Mouse (Mus musculus): ENCODE measurements around the gene Ano10. TPM values are rescaled to one million over a fixed set of nuclear protein-coding genes. Genes with fewer than 3 reads are reported as not detected.

Gene Ano10
- total and polyA plus RNA-seq, 3 experiments = 3.2 to 26.8 (median 8.3) TPM

DNA sequence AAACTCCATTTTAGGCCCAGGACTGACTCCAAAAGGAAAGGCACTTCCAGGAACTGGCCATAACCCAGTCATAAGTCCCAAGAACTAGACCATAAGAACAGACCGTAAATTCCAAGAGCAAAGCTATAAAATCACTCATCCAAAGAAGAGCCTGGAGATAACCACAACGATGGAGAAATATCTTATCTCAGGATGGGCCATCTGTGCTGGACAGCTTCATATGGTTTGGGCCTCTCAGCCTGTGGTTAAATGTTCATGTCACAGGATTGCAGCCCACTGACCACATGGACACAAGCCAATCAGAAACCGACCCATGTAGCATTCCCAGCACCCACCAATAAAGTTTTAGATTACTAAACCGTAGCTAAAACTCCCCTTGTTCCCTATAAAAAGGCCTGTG, 18.1 kb downstream of the Ano10 start:
- peaks cover 7% of the 10 kb centered on the region for H3K36me3 ChIP-seq (replicated peaks)
- H3K27me3 ChIP-seq (ENCODE audit: insufficient read depth, low read length) = no peaks in the 10 kb centered on the region
- H3K4me3 ChIP-seq (ENCODE audit: low read depth, low read length) = no peak overlapping the region
- H3K9me3 ChIP-seq (replicated peaks) = peaks cover 12% of the 10 kb centered on the region
- TF ChIP-seq GATA2 (IDR thresholded peaks at IDR 0.05; ENCODE audit: borderline replicate concordance, low read depth, low read length) (no peak), POLR2AphosphoS5 (IDR thresholded peaks at IDR 0.05; ENCODE audit: insufficient replicate concordance, low read depth, low read length) (no peak), CTCF (IDR thresholded peaks at IDR 0.05; ENCODE audit: low read depth, low read length) (no peak), TAL1 (conservative IDR thresholded peaks at IDR 0.05; ENCODE audit: low read depth, low read length) (no peak), GATA1 (IDR thresholded peaks at IDR 0.05; ENCODE audit: borderline replicate concordance, low read length) (no peak)
- H3K4me1 ChIP-seq (ENCODE audit: insufficient read depth, low read depth, low read length) = peaks cover 6% of the 10 kb centered on the region
- ATAC-seq (ENCODE audit: extremely low read depth, insufficient number of reproducible peaks, low FRiP score, poor library complexity, severe bottlenecking) (no peak), DNase-seq (ENCODE audit: low spot score) (no peak)

GRCm38 (mm10) chr9:122274346-122274745, 19.9 kb downstream of the Ano10 start:
- TF ChIP-seq GATA1 (IDR thresholded peaks at IDR 0.05; ENCODE audit: borderline replicate concordance, low read length) = no peak
- DNase-seq (ENCODE audit: low spot score) (no peak), ATAC-seq (ENCODE audit: extremely low read depth, insufficient number of reproducible peaks, low FRiP score, poor library complexity, severe bottlenecking) (no peak)
- Histone ChIP-seq H3K27me3 (ENCODE audit: insufficient read depth, low read length) (no peaks in the 10 kb centered on the region), H3K36me3 (replicated peaks) (peaks cover 7% of the 10 kb centered on the region), H3K4me3 (ENCODE audit: low read depth, low read length) (no peak overlapping the region), H3K9me3 (replicated peaks) (peaks cover 12% of the 10 kb centered on the region), H3K4me1 (ENCODE audit: insufficient read depth, low read depth, low read length) (peaks cover 8% of the 10 kb centered on the region)

- no peaks in the 10 kb centered on the region for H3K27me3 ChIP-seq (ENCODE audit: insufficient read depth, low read length)
- H3K9me3 ChIP-seq (replicated peaks) = peaks cover 12% of the 10 kb centered on the region
- DNase-seq (ENCODE audit: low spot score) (no peak), ATAC-seq (ENCODE audit: extremely low read depth, insufficient number of reproducible peaks, low FRiP score, poor library complexity, severe bottlenecking) (no peak)
- no peak overlapping the region for H3K4me3 ChIP-seq (ENCODE audit: low read depth, low read length)
- TF ChIP-seq GATA1 (IDR thresholded peaks at IDR 0.05; ENCODE audit: borderline replicate concordance, low read length) (no peak), GATA2 (IDR thresholded peaks at IDR 0.05; ENCODE audit: borderline replicate concordance, low read depth, low read length) (no peak)
- peaks cover 8% of the 10 kb centered on the region for H3K4me1 ChIP-seq (ENCODE audit: insufficient read depth, low read depth, low read length)
- peaks cover 7% of the 10 kb centered on the region for H3K36me3 ChIP-seq (replicated peaks)
Observed at GRCm38 (mm10) chr9:122273879-122274278, 20.3 kb downstream of the Ano10 start.

DNA sequence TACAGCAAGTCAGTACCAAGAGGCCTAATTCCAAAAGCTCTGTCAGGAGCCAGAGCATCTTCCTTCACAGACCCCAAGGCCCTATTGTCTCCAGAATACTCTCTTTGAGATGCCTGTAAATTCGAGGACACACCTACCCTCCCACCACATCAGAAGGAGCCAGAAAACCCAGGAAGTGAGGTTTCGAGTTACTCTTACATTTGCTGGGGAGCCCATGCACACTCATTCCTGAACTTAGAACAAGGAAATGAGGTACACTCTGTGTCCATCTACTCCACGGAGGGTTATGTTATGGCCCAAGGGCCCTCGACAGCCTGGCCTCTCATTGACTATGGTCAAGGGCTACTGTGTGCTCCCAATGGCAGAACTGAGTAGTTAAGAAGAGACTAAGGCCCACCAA, 22.4 kb downstream of the Ano10 start:
- H3K36me3 ChIP-seq (replicated peaks) = peaks cover 4% of the 10 kb centered on the region
- no peak for ATAC-seq (ENCODE audit: extremely low read depth, insufficient number of reproducible peaks, low FRiP score, poor library complexity, severe bottlenecking)
- peaks cover 7% of the 10 kb centered on the region for H3K9me3 ChIP-seq (replicated peaks)
- no peak for TF ChIP-seq GATA2 (IDR thresholded peaks at IDR 0.05; ENCODE audit: borderline replicate concordance, low read depth, low read length)
- no peak for TF ChIP-seq TAL1 (conservative IDR thresholded peaks at IDR 0.05; ENCODE audit: low read depth, low read length)
- no peak for TF ChIP-seq GATA1 (IDR thresholded peaks at IDR 0.05; ENCODE audit: borderline replicate concordance, low read length)
- no peak for TF ChIP-seq POLR2AphosphoS5 (IDR thresholded peaks at IDR 0.05; ENCODE audit: insufficient replicate concordance, low read depth, low read length)
- H3K4me3 ChIP-seq (ENCODE audit: low read depth, low read length) = no peak overlapping the region
- H3K27me3 ChIP-seq (ENCODE audit: insufficient read depth, low read length) = no peaks in the 10 kb centered on the region
- DNase-seq (ENCODE audit: low spot score) = no peak
- peaks cover 8% of the 10 kb centered on the region for H3K4me1 ChIP-seq (ENCODE audit: insufficient read depth, low read depth, low read length)

DNA sequence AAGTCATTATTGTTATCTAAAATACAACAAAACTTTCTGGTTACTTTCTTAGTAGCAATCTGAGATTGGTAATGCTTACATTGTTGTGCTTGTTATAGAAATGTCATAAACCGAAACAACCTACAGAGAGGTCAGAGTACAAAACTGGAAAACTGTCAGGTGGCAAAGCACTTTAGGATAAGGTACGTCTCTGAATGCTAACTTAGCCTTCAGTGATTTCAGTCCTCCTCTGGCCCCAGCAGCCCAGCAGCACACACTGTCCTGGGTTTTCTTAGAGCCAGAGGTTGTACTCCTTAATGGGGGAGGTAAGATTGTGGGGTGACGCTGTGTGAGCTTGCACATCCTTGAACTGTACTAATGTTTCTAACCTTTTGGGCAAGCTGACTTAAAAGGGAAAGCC, 22.9 kb downstream of the Ano10 start:
- Histone ChIP-seq H3K4me1 (ENCODE audit: insufficient read depth, low read depth, low read length) (peaks cover 4% of the 10 kb centered on the region), H3K36me3 (replicated peaks) (peaks cover 7% of the 10 kb centered on the region), H3K4me3 (ENCODE audit: low read depth, low read length) (no peak overlapping the region), H3K9me3 (replicated peaks) (peaks cover 2% of the 10 kb centered on the region; the same call in 1 of the 2 replicates), H3K27me3 (ENCODE audit: insufficient read depth, low read length) (no peaks in the 10 kb centered on the region)
- ATAC-seq (ENCODE audit: extremely low read depth, insufficient number of reproducible peaks, low FRiP score, poor library complexity, severe bottlenecking) (no peak), DNase-seq (ENCODE audit: low spot score) (no peak)
- TF ChIP-seq TAL1 (conservative IDR thresholded peaks at IDR 0.05; ENCODE audit: low read depth, low read length) (no peak), GATA1 (IDR thresholded peaks at IDR 0.05; ENCODE audit: borderline replicate concordance, low read length) (no peak), CTCF (IDR thresholded peaks at IDR 0.05; ENCODE audit: low read depth, low read length) (no peak), POLR2AphosphoS5 (IDR thresholded peaks at IDR 0.05; ENCODE audit: insufficient replicate concordance, low read depth, low read length) (no peak), GATA2 (IDR thresholded peaks at IDR 0.05; ENCODE audit: borderline replicate concordance, low read depth, low read length) (no peak)

- Histone ChIP-seq H3K4me3 (ENCODE audit: low read depth, low read length) (no peak overlapping the region), H3K36me3 (replicated peaks) (peaks cover 9% of the 10 kb centered on the region), H3K9me3 (replicated peaks) (no peaks in the 10 kb centered on the region), H3K27me3 (ENCODE audit: insufficient read depth, low read length) (no peaks in the 10 kb centered on the region), H3K4me1 (ENCODE audit: insufficient read depth, low read depth, low read length) (peaks cover 2% of the 10 kb centered on the region)
- TF ChIP-seq TAL1 (conservative IDR thresholded peaks at IDR 0.05; ENCODE audit: low read depth, low read length) (no peak), GATA2 (IDR thresholded peaks at IDR 0.05; ENCODE audit: borderline replicate concordance, low read depth, low read length) (no peak), GATA1 (IDR thresholded peaks at IDR 0.05; ENCODE audit: borderline replicate concordance, low read length) (no peak), CTCF (IDR thresholded peaks at IDR 0.05; ENCODE audit: low read depth, low read length) (no peak), POLR2AphosphoS5 (IDR thresholded peaks at IDR 0.05; ENCODE audit: insufficient replicate concordance, low read depth, low read length) (no peak)
- DNase-seq (ENCODE audit: low spot score) (no peak), ATAC-seq (ENCODE audit: extremely low read depth, insufficient number of reproducible peaks, low FRiP score, poor library complexity, severe bottlenecking) (no peak)
Observed at GRCm38 (mm10) chr9:122270913-122271312, 23.3 kb downstream of the Ano10 start.

All from G1E (cell line).